Mouse (Mus musculus) spleen, postnatal 14 days (tissue): ENCODE results near the gene Mthfd1l.
"Not testable (repeated sequence)": the region's sequence is repeated elsewhere in the genome, so short reads cannot be mapped to it uniquely, and the experiment has no call there.

ENCODE experiments used
- DNase-seq, 2 experiments: peaks; one replicate each; pipeline ENCODE4 v3.0.0; 2021 to 2022; ENCODE audit warnings: low spot score in 2 of 2

Mthfd1l gene

GRCm38 (mm10) chr10:4119287-4119686 lies 146.4 kb downstream of the Mthfd1l start:
- DNase-seq: no peak

- DNase-seq: no peak
Observed at GRCm38 (mm10) chr10:4120708-4121107, 147.8 kb downstream of the Mthfd1l start.

GRCm38 (mm10) chr10:4121197-4121596 lies 148.3 kb downstream of the Mthfd1l start:
- no peak for DNase-seq

GRCm38 (mm10) chr10:4123280-4123945 lies 150.5 kb downstream of the Mthfd1l start:
- not testable (repeated sequence) for DNase-seq

DNA sequence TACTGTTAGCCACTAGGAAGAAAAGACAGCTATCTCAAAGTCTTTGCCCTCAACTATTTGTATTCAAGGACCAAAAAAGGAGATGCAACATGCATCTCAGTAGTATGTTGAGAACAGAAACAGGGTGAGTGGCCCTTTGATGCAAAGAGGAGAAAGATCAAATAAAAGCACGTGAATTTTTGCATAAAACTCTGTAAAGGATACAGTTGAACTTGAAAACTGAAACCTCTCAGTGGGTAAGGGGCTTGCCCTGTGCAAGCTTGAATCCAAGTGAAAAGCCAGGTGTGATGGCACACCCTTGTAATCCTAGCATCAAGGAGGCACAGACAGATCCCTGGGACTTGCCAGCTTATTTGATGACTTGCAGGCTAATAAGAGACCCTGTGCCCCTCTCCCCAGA lies 151.2 kb downstream of the Mthfd1l start:
- DNase-seq: no peak

DNA sequence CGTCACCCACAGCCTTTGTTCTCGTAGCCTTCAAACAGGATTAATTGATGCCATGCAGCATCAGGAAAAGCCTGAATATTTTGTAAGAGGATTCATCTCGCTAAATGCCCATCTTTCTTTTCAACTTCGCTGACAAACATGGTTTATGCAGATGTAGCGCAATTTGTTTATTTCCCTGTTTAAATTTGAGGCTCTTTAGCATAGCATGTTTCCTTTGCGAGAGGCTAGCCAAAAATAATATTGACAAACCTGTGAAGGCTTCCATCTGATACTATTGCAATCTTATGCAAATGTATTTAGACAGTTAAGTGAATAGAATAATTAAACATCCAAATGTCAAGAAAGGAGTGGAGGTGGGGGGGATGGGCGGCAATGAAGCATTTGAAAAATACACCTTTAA lies 152.3 kb downstream of the Mthfd1l start:
- no peak for DNase-seq

GRCm38 (mm10) chr10:4126335-4127012 lies 153.6 kb downstream of the Mthfd1l start:
- DNase-seq: no peak

DNA sequence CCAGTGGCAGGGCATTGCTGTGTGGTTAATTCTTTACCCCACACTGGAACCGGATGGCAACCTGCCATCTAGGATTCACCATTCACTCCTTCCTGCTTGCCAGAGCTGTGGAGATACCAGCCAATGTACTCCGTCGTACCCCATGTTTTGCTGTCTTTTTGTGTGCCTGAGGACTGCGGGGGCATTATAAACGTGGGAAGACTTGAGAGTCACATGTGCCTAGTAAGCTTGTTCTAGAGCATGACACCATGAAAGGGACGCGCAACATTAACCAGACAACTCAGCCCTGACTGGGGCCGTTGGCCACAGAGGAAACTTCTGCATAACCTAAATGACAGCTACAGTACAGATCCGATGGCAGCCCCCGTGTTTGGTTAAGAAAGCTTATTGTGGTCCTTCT lies 155.5 kb downstream of the Mthfd1l start:
- no peak for DNase-seq

DNA sequence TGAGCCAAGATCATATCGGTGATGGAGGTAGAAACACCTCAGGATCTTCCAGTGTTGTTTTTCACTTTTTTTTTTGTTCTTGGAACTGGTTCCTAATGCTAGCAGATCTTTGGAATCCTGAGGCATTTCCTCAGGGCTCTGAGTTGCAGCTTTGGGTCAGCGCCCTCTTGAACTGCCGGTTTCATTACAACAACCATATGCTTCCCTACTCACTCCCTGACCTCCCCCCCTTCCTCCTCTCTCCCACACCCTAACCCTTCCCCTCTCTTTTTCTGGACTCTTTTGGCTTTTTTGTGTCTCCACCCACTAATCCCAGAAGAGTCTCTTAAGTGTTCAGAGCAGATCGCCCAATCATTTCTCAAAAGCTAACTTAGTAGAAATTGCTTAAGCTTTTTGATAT lies 156.0 kb downstream of the Mthfd1l start:
- DNase-seq: no peak

DNA sequence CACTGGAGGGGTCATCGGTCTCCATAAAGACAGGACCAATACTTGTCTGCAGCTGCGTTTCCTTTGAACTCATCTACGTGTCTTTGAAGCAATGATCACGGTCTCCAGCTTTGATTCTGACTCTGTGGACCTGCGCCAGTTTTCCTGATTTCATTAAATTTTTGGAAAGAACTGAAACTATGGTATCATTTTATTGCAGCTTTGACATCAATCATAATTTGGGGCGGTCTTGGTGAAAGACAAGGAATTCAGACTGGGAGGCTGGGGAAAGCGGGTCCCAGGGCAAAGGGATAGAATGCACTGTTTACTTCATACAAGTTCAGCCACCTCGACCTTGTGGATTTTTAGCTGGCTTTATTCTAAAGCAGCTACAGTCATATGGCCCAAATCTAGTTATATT lies 156.5 kb downstream of the Mthfd1l start:
- no peak for DNase-seq

- DNase-seq: no peak
Observed at GRCm38 (mm10) chr10:4130034-4130607, 157.2 kb downstream of the Mthfd1l start.

DNA sequence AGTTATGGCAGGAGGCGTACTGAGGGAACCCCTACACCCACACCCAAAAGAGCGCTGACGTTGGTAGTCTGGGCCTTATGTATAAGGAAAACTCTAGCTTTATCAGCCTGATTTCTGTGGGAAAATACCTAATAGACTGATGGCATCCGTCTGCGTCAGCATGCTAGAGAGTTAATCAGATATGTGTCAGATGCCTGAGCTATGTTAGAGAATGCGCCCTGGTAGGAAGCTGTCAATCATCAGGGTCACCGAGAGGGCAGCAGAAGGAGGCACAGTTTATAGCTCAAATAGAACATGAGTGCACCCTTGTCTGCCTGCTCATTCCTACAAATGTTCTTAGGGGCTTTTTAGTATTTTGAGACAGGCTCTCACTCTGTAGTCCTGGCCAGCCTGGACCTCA lies 159.8 kb downstream of the Mthfd1l start:
- DNase-seq: no peak

- DNase-seq: no peak
Observed at GRCm38 (mm10) chr10:4135100-4135764, 162.3 kb downstream of the Mthfd1l start.

DNA sequence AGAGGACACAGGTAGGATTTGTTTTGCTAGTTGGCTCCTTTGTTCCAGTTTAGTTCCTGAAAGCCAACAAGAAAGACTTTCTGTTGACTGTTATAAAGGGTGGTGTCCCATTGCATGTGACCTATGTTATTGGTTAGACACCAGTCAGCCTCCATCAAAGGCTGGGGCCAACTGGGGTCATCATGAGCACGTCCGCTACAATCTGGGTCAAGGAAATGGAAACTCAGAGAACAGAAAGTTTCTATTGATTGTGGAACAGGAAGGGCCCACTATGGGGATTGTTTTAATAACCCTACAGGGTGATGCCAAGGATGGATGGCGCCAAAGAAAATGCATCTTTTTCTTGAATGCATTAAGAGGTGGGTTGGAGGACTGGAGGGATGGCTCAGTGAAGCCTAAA lies 166.6 kb downstream of the Mthfd1l start:
- DNase-seq: no peak

DNA sequence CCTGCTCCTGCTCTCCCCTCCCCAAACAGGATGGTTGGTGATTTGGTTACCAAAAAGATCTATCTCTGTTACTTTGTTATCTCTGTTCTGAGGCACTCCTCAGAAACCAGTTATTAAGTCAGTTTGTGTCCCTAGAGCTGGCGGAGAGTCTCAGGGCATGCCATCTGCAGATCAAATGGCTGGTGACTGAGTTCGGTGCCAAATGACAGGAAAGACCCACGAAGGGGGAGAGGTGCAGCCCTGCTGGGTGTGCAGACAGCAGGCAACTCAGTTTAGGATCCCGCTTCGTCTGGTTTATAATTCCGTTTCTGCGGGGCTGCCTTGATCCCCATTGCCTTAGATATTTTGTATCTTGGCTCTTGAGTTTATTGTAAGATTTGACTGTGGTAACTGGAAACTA lies 168.8 kb downstream of the Mthfd1l start:
- DNase-seq: no peak

DNA sequence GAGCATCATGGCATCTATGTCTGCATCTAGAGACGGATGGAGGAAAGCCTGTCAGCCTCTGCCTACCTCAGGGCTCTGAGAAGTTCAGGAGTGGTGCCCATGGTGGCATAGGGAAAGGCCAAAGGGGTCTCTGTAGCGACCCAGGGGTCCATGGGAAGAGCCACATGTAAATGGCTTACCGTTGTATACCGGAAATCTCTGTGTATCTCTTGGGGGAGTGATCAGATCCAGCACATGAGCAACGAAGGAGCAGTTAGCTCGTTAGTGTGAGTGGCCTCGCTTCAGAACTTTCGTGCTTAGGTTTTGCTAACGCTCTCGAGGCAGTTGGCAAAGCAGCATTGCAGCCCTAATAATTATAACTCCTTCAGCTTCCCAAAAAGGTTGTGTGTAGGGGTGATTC lies 169.9 kb downstream of the Mthfd1l start:
- DNase-seq: no peak

DNA sequence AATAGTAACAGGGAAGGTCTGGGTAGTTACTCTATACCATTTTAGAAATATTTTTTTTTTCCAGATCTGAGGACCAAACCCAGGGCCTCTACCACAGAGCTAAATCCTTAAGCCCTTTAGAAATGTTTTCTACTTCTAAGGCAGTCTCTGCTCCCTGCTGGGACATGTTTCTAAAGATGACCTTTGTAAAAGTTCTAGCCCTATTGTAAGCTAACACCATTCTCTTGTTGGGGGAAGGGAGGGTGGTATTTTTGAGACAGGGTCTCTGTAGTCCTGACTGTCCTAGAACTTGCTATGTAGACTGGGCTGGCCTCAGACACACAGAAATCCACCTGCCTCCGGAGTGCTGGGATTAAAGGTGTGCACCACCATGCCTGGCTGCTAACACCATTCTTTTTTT lies 170.5 kb downstream of the Mthfd1l start:
- DNase-seq: no peak

DNA sequence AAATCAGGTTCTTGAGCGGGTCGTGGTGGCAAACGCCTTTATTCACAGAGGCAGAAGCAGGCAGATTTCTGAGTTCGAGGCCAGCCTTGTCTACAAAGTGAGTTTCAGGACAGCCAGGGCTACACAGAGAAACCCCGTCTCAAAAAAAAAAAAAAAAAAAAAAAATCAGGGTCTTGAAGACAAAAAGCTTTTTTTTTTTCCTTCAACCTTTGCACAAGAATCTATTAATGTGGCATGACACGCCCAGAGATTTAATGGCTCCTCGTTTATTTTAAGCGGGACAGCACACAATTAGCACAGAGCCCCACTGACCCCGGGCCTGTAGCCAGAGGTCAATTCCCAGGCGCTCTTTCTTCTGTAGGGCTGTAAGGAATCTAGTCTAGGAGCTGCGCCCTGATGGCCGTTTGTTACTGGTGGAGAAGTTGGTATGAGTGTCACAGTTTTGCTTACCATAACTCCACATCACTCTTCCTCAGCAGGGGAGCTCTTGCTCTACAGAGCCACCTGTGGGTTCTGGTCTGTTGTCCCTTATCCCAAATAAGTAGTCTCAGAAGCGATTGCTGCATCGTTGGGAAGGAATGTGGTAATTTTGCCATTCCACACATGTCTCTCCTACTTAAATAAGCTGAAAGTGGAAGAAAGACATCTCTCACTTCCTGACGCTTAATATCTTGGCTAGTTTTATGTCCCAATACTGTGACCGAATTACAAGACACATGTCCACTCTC lies 172.3 kb downstream of the Mthfd1l start:
- no peak for DNase-seq

- DNase-seq: no peak
Observed at GRCm38 (mm10) chr10:4146947-4147346, 174.0 kb downstream of the Mthfd1l start.

- DNase-seq: no peak
Observed at GRCm38 (mm10) chr10:4151159-4151558, 178.2 kb downstream of the Mthfd1l start.

GRCm38 (mm10) chr10:4151862-4152776 lies 179.2 kb downstream of the Mthfd1l start:
- no peak for DNase-seq
